Mouse (Mus musculus) neural tube, embryonic 11.5 days (tissue): ENCODE results near the gene Sh3kbp1. TPM values are rescaled to one million over a fixed set of nuclear protein-coding genes. Genes with fewer than 3 reads are reported as not detected.

Source experiments
- ATAC-seq: fragments of 200-750 bp; cut with Nextera tagmentation; 2 replicates; pipeline ENCODE4 v1.8.0; 2017; ENCODE audit warnings: moderate number of reproducible peaks, mild to moderate bottlenecking, moderate TSS enrichment, moderate library complexity; ENCODE audit not compliant: insufficient read depth, low FRiP score, low TSS enrichment
- DNase-seq: peaks from one replicate; pipeline ENCODE4 v3.0.0-alpha.2; 2015; ENCODE audit warnings: low spot score
- H3K27ac ChIP-seq: fragments of 300-500 bp; sonication (generic); 2 replicates; pipeline ENCODE4 v1.5.1; 2014; ENCODE audit warnings: low read depth, mild to moderate bottlenecking, low read length
- H3K27me3 ChIP-seq: fragments of 300-500 bp; sonication (generic); 2 replicates; pipeline ENCODE4 v1.6.1; 2014; ENCODE audit warnings: mild to moderate bottlenecking, low read length, mixed read lengths; ENCODE audit not compliant: control insufficient read depth, insufficient read depth
- H3K36me3 ChIP-seq: fragments of 300-500 bp; sonication (generic); 2 replicates; pipeline ENCODE4 v1.6.1; 2014; ENCODE audit warnings: mild to moderate bottlenecking, low read length, moderate library complexity, mixed read lengths; ENCODE audit not compliant: control insufficient read depth, insufficient read depth
- H3K4me1 ChIP-seq: fragments of 300-500 bp; sonication (generic); 2 replicates; pipeline ENCODE4 v1.6.1; 2014; ENCODE audit warnings: low read length, mixed read lengths; ENCODE audit not compliant: control insufficient read depth, insufficient read depth
- H3K4me2 ChIP-seq: fragments of 300-500 bp; sonication (generic); 2 replicates; pipeline ENCODE4 v1.6.1; 2014; ENCODE audit warnings: low read depth, mild to moderate bottlenecking, moderate library complexity
- H3K4me3 ChIP-seq: fragments of 300-500 bp; sonication (generic); 2 replicates; pipeline ENCODE4 v1.5.1; 2014; ENCODE audit warnings: low read depth, low read length
- H3K9ac ChIP-seq: fragments of 300-500 bp; sonication (generic); 2 replicates; pipeline ENCODE4 v1.6.1; 2014; ENCODE audit warnings: mild to moderate bottlenecking, low read length
- H3K9me3 ChIP-seq: fragments of 300-500 bp; sonication (generic); 2 replicates; pipeline ENCODE4 v1.6.1; 2016; ENCODE audit warnings: low read length; ENCODE audit not compliant: control insufficient read depth
- WGBS: fragments of 180-500 bp; shearing (Covaris S2); extraction: QIAGEN DNeasy Blood & Tissue Kit; methylation state at CpG from one replicate; pipeline ENCODE4 v1.1.7; 2014; 5-methylcytosine and 5-hydroxymethylcytosine counted together
- polyA plus RNA-seq: library from polyadenylated mRNA; unstranded; fragments of >200 nt; fragmentation: Nextera tagmentation; extraction: Ambion mirVana; gene quantifications from 2 replicates; pipeline ENCODE4 v1.2.1, GENCODE M21; 2014

Gene Sh3kbp1
- polyA plus RNA-seq, 1 experiment from 2014 or later = 42.6 TPM

DNA sequence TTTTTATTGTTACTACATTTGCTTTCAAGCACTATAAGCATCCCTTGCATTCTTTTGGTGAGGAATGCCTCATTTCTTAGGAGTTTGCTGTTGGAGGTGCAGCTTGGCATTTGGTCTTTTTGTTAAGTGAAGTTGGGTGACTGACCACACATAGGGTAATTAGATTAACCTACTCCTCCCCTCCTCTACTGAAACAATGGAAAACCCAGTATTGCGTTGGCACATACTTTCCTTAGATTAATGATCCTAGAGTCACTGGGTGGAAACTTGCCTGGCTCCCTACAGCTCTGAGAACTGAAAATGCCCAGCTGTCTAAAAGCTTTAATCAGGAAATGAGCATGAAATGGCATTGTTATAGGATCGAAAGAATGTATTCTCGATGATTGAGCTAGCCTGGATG is 117.5 kb downstream of the Sh3kbp1 start:
- Histone ChIP-seq H3K27me3 (no peaks in the 10 kb centered on the region), H3K36me3 (no peaks in the 10 kb centered on the region), H3K4me3 (no peak overlapping the region), H3K9me3 (no peaks in the 10 kb centered on the region), H3K4me2 (no peak overlapping the region), H3K4me1 (no peaks in the 10 kb centered on the region), H3K9ac (no peak overlapping the region), H3K27ac (no peak overlapping the region)
- ATAC-seq (no peak), DNase-seq (no peak)
- 39% methylated on average over 3 of the region's 3 CpGs for WGBS

DNA sequence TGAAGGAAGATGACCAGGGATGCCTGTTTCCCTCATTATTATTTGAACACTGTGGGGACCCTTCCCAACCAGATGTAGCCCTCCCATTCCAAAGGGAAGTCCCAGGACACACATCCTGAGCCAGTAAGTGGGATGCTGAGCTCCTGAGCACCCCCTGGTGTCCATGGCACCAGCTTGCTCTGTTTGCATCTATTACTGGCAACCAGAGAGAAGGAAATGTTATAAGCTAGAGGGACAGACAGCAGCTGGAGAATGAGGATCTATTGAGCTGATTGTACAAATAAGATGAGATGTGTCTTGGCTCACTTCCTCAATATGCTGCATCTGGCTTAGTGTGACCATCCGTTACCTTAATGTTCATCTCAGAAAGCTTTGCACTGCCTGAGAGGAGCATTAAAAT is 124.8 kb downstream of the Sh3kbp1 start:
- ATAC-seq = no peak
- Histone ChIP-seq H3K4me2 (no peak overlapping the region), H3K36me3 (no peaks in the 10 kb centered on the region), H3K4me3 (no peak overlapping the region), H3K9ac (no peak overlapping the region), H3K27me3 (no peaks in the 10 kb centered on the region), H3K27ac (no peak overlapping the region), H3K9me3 (no peaks in the 10 kb centered on the region), H3K4me1 (no peaks in the 10 kb centered on the region)
- peak; percentile 54 for DNase-seq
- 77% methylated on average over 1 of the region's 1 CpGs for WGBS

DNA sequence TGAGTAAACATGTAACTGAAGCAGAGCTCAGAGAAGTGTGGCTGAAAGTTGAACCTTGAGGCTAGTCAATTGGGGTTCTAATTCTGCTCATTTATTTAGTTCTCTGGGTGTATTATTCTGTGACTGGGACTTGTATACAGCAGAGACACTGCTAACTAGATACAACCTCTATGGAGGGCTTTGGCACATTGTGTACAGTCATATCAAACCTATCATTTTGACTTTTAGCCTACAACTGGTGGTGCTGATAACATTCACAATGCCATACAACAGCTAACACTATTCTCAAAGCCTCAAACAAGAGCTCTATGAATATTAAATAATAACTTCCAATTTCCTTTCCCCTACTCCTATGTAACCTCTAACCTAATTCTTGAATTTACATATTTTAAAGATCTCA is 129.2 kb downstream of the Sh3kbp1 start:
- Histone ChIP-seq H3K27ac (no peak overlapping the region), H3K27me3 (no peaks in the 10 kb centered on the region), H3K4me2 (no peak overlapping the region), H3K4me3 (no peak overlapping the region), H3K9me3 (no peaks in the 10 kb centered on the region), H3K36me3 (no peaks in the 10 kb centered on the region), H3K9ac (no peak overlapping the region), H3K4me1 (no peaks in the 10 kb centered on the region)
- no peak for ATAC-seq
- DNase-seq = no peak

DNA sequence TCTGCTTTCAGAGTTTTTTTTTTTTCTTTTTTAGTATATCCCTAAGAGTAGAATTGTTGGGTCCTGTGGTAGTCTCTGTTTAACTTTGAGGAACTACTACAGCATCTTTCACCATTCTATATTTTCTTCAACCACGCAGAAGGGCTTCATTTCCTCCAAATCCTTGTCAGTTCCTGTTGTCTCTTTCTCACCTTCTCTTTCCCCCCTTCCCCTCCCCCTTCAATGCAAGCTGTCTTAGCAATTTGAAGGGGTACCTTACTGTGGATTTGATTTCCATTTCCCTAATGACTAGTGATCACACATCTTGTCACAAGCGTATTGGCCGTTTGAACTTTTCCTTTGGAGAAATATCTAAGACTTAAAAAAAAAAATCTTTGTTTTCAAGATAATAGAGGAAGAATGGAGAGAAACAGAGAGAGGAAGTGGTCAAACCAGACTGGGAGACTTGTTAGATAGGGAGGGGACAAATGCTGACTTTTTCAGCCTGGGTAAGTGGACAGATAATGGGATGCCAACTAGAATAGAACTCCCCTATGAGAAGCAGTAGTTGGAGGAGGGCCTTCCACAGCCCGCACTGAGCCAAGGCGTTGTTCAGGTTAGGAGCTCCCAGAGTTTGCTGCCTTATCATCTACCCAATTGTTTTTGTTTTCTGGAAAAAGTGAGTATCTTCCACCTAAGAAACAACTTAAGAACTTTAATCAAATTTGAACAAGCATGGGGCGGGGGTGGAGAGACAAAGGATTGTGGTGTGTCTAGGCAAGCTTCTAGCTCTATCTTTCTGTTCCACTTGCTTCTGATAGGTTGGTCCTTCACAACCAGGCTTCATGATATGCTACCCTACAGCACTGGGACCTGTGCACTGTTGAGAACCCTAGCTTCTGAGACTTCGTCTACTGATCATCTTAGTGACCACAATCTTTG is 130.1 kb downstream of the Sh3kbp1 start:
- Histone ChIP-seq H3K9me3 (no peaks in the 10 kb centered on the region), H3K4me3 (no peak overlapping the region), H3K36me3 (no peaks in the 10 kb centered on the region), H3K27me3 (no peaks in the 10 kb centered on the region), H3K9ac (no peak overlapping the region), H3K27ac (no peak overlapping the region), H3K4me1 (no peaks in the 10 kb centered on the region), H3K4me2 (no peak overlapping the region)
- DNase-seq (no peak), ATAC-seq (no peak)
- 88% methylated on average over 7 of the region's 7 CpGs for WGBS

DNA sequence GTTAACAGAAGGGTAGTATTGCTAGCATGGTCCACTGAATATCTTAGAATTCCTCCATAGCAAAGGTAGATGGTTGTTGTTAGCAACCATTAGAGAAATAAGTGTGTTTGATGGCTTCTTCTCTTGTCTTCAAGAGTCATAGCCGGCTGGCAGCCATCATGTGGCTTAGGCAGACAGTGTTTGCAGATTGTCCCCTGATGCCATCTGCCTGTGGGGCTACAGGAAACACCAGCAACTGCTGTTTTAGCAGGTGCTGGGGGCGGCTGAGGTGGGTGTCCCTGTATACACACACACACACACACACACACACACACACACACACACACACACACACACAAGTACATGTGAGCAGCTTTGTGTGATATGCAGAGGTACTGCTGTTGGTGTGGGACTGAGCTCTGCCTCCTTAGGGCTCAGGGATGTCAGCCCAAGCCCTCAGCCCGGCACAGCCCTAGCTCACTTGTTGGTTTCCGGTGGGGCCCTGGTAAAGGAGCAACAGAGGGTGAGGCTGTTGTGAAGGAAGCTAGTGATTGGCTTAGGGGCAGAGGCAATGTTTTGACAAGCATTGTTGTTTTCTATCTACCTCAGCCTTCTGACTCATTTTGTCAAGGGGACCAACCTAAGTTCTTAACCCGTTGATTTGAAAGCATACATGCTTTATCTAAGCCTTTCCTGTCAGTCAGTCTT is 130.9 kb downstream of the Sh3kbp1 start:
- H3K4me3 ChIP-seq = no peak overlapping the region
- no peaks in the 10 kb centered on the region for H3K9me3 ChIP-seq
- ATAC-seq (no peak), DNase-seq (no peak)
- H3K9ac ChIP-seq = no peak overlapping the region
- H3K27me3 ChIP-seq = no peaks in the 10 kb centered on the region
- no peak overlapping the region for H3K27ac ChIP-seq
- WGBS = 82% methylated on average over 5 of the region's 5 CpGs
- no peaks in the 10 kb centered on the region for H3K4me1 ChIP-seq
- no peak overlapping the region for H3K4me2 ChIP-seq
- H3K36me3 ChIP-seq = no peaks in the 10 kb centered on the region

DNA sequence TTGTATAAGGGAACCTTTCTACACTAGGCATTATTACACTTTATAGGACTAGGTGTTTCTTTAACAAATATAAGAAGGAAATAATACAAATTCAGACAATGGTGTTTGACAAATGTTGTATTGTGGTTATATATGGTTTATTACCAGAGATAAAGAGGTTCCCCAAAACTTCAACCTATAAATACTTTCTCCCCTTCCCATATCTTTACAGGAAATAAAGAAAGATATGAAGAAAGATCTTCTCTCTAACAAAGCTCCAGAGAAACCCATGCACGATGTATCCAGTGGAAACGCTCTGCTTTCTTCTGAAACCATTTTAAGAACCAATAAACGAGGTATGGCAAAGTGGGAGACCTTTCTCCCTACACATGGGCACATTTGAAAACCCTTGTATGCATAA is 136.7 kb downstream of the Sh3kbp1 start:
- Histone ChIP-seq H3K4me2 (no peak overlapping the region), H3K27ac (no peak overlapping the region), H3K4me1 (no peaks in the 10 kb centered on the region), H3K36me3 (no peaks in the 10 kb centered on the region), H3K9me3 (no peaks in the 10 kb centered on the region), H3K9ac (no peak overlapping the region), H3K27me3 (no peaks in the 10 kb centered on the region), H3K4me3 (no peak overlapping the region)
- 86% methylated on average over 3 of the region's 3 CpGs for WGBS
- no peak for DNase-seq
- ATAC-seq = no peak

DNA sequence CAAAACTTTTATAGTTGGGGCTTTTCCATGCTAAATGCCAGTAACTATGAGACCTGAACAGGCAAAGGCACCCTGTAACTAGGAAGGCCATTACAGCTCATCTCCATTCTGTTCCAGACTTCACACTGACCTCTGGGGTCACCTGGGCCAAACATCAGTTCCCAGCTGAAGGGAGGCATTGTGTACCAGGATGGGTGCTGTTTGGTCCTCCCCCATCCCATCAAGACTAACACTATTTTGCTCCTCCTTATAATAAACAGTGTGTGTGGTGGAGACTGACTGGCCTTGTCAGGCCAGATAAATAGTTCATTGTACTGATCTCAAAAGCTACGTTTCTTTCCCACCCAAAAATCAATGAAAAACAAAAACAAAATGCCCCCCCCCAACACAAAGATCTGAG is 138.8 kb downstream of the Sh3kbp1 start:
- Histone ChIP-seq H3K4me1 (no peaks in the 10 kb centered on the region), H3K27me3 (no peaks in the 10 kb centered on the region), H3K4me3 (no peak overlapping the region), H3K4me2 (no peak overlapping the region), H3K9me3 (no peaks in the 10 kb centered on the region), H3K9ac (no peak overlapping the region), H3K36me3 (no peaks in the 10 kb centered on the region), H3K27ac (no peak overlapping the region)
- DNase-seq (no peak), ATAC-seq (peak; percentile 58)
- 36% methylated on average over 1 of the region's 1 CpGs for WGBS

DNA sequence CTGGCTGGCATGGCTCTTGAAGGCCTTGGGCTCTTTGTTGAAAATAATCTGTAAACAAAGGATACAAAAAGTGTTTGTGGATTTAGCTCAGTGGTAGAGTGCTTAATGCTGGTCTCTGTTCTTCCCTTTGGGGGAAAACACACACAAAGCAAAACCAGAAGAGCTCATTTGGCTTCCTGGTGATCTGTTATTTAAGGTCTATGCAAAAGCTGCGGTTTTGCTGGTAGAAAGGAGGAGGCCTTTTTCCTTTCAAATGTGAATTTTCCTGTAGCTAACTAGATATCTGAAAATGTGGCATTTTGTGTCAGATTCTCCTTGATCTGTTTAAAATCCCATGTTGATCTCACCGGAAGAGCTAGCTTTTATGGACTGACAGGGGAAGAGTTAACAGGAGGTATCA is 141.9 kb downstream of the Sh3kbp1 start:
- DNase-seq (no peak), ATAC-seq (no peak)
- 0 out of 2 replicates have a peak, but pooled peaks cover 2% of the 10 kb centered on the region for H3K27me3 ChIP-seq
- H3K4me2 ChIP-seq = no peak overlapping the region
- no peaks in the 10 kb centered on the region for H3K9me3 ChIP-seq
- no peak overlapping the region for H3K4me3 ChIP-seq
- no peak overlapping the region for H3K9ac ChIP-seq
- H3K27ac ChIP-seq = no peak overlapping the region
- 70% methylated on average over 2 of the region's 2 CpGs for WGBS
- no peaks in the 10 kb centered on the region for H3K4me1 ChIP-seq
- H3K36me3 ChIP-seq = no peaks in the 10 kb centered on the region

DNA sequence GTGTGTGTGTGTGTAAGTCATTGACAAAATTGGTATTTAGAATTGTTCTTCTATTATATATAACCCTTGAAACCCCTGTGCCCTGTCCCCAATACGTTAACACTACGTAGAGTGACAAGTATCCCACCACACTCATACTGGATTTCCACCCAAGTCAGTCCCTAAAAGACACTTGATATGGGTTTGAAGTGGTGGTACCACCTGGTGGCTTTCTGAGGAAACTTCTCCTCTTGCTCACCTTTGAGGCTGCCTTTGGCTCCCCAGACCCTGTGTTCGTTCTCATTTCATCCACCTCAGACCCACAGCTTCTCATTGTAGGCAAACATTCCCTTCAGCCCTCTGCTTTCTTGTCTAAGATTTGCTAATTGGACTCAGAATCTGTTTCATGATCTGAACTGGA is 142.7 kb downstream of the Sh3kbp1 start:
- Histone ChIP-seq H3K9ac (no peak overlapping the region), H3K4me2 (no peak overlapping the region), H3K27me3 (0 out of 2 replicates have a peak, but pooled peaks cover 2% of the 10 kb centered on the region), H3K27ac (no peak overlapping the region), H3K36me3 (no peaks in the 10 kb centered on the region), H3K4me3 (no peak overlapping the region), H3K9me3 (no peaks in the 10 kb centered on the region), H3K4me1 (no peaks in the 10 kb centered on the region)
- DNase-seq (no peak), ATAC-seq (no peak)
- 85% methylated on average over 3 of the region's 3 CpGs for WGBS
